Mouse (Mus musculus) G1E-ER4 (cell line): Measurements from ENCODE around the gene Olfr599. TPM values are rescaled to one million over a fixed set of nuclear protein-coding genes. Genes with fewer than 3 reads are reported as not detected.
"Not testable (repeated sequence)": the region's sequence is repeated elsewhere in the genome, so short reads cannot be mapped to it uniquely, and the experiment has no call there.

Experiments used
- GATA1 ChIP-seq: IDR thresholded peaks from one replicate; pipeline ENCODE4 v1.8.0; 2012; ENCODE audit warnings: low read length, inconsistent platforms
- polyA plus RNA-seq: library from polyadenylated mRNA; stranded (reverse); fragments of >175 nt; gene quantifications from 2 replicates; pipeline ENCODE4 v1.2.3, GENCODE M21; 2012

The Olfr599 gene
- polyA plus RNA-seq = not detected in 2 replicates

DNA sequence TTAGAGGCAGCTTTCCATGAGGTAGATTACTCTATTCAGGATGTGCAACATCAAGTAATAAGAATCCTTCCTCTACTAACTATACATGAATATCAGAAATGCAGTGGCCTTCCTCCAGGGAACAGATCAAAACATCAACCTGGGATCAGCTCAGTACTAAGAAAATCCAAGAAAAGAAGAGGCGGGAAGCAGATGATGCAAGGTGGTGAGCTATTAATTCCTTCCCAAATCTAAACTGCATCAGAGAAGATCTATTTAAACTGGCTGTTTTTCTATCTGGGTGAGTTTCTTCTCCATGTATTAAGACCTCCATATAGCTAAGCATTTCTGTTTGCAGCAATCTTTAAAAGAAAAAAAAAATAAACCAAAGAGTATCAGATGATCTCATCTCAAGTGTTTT, at the start of gene Olfr599:
Olfr599 (plus strand) TSS at position 301 of the 400 bp plus-strand sequence.
- TF ChIP-seq GATA1 = no peak

GRCm38 (mm10) chr7:103305348-103305747, 30.4 kb upstream of the Olfr599 start, which contains the start of gene Olfr596:
Gene Olfr596 (plus strand): TSS chr7:103305648.
- TF ChIP-seq GATA1 = not testable (repeated sequence)

DNA sequence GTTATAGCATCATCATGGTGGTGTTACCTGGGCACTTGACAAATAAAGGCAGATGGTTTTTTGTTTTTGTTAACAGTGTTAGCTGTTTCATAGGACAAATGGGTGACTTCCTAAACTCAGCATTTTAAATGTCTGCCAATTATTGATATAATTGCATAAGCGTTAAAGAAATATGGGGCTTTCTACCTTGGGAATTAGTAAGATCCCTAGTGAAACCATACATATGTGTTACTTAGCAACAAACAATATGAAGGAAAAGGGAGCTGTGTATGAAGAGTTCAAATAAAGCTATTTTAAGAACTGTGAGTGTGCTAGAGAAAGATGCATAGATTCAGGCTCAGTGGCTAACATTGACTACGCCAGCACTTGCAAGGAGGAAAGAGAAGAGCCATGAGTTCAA, 19.7 kb upstream of the Olfr599 start, which contains the start of gene Olfr597:
Olfr597 (plus strand) TSS at position 301 of the 400 bp plus-strand sequence.
- TF ChIP-seq GATA1 = not testable (repeated sequence)

DNA sequence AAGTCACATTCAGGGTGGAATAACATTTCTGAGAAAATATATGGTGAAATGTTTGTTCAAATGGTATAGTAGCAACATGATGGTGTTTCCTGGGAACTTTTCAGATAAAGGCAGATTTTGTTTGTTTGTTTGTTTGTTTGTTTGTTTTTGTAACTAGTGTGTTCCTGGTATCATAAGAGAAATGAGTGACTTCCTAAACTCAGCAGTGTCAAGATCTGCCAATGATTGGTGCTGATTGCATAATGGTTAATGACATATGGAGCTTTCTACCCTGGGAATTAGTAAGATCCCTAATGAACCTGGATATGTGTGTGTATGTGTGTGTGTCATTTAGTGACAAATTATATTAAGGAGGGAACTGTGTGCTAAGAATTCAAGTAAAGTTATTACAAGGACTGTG, 12.4 kb upstream of the Olfr599 start, which contains the start of gene Olfr598:
Olfr598 (plus strand) TSS at position 301 of the 400 bp plus-strand sequence.
- TF ChIP-seq GATA1 = no peak

- no peak for TF ChIP-seq GATA1
Measured at GRCm38 (mm10) chr7:103349569-103349968, 13.9 kb downstream of the Olfr599 start, which contains the start of gene Olfr600. Gene Olfr600 (minus strand): TSS chr7:103349669.

GRCm38 (mm10) chr7:103362555-103362954, 26.8 kb downstream of the Olfr599 start, which contains the start of gene Olfr601:
Gene Olfr601 (minus strand): TSS chr7:103362655.
- no peak for TF ChIP-seq GATA1

DNA sequence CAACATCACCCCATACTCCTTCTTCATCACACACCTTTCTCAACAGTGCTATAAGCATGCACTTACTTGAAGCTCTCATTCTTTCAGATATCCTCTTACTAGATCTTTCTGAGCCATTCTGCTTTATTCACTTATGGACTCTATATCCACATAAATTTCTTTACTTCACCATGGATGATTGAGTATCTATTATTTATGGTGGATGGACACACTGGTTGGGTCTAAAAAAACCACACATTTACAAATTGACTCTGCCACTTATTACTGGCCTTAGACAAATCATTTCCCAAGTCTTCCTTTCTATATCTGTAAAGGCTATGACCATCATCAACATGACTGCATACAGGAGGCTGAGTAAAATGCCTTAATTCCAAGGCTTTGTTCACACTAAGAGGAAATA, 50.4 kb downstream of the Olfr599 start, which contains the start of gene Olfr603:
Olfr603 (minus strand) TSS at position 101 of the 400 bp plus-strand sequence.
- TF ChIP-seq GATA1 = no peak

Other genes with a start within 250 kb of the Olfr599 start
- not detected in 2 replicates for gene Olfr585, start 238.2 kb upstream of the Olfr599 start, polyA plus RNA-seq
- not detected in 2 replicates for gene Olfr586, start 210.3 kb upstream of the Olfr599 start, polyA plus RNA-seq
- not detected in 2 replicates for gene Olfr588-ps1, start 195.0 kb upstream of the Olfr599 start, polyA plus RNA-seq
- not detected in 2 replicates for gene Olfr589, start 179.6 kb upstream of the Olfr599 start, polyA plus RNA-seq
- gene Olfr591, start 157.6 kb upstream of the Olfr599 start, polyA plus RNA-seq = not detected in 2 replicates
- not detected in 2 replicates for gene Olfr592, start 151.1 kb upstream of the Olfr599 start, polyA plus RNA-seq
- gene Olfr593, start 124.1 kb upstream of the Olfr599 start, polyA plus RNA-seq = not detected in 2 replicates
- not detected in 2 replicates for gene Olfr594, start 118.9 kb upstream of the Olfr599 start, polyA plus RNA-seq
- not detected in 2 replicates for gene Usp17ld, start 83.4 kb upstream of the Olfr599 start, polyA plus RNA-seq
- not detected in 2 replicates for gene Olfr596, start 30.3 kb upstream of the Olfr599 start, polyA plus RNA-seq
- gene Olfr597, start 19.6 kb upstream of the Olfr599 start, polyA plus RNA-seq = not detected in 2 replicates
- not detected in 2 replicates for gene Olfr598, start 12.3 kb upstream of the Olfr599 start, polyA plus RNA-seq
- not detected in 2 replicates for gene Olfr600, start 13.8 kb downstream of the Olfr599 start, polyA plus RNA-seq
- not detected in 2 replicates for gene Olfr601, start 26.7 kb downstream of the Olfr599 start, polyA plus RNA-seq
- gene Olfr603, start 50.3 kb downstream of the Olfr599 start, polyA plus RNA-seq = not detected in 2 replicates
- gene Usp17lc, start 79.2 kb downstream of the Olfr599 start, polyA plus RNA-seq = not detected in 2 replicates
- not detected in 2 replicates for gene Olfr605, start 109.5 kb downstream of the Olfr599 start, polyA plus RNA-seq
- not detected in 2 replicates for gene Olfr606, start 113.1 kb downstream of the Olfr599 start, polyA plus RNA-seq
- not detected in 2 replicates for gene Olfr607, start 128.2 kb downstream of the Olfr599 start, polyA plus RNA-seq
- gene Olfr608, start 134.0 kb downstream of the Olfr599 start, polyA plus RNA-seq = not detected in 2 replicates
- gene Olfr609, start 162.1 kb downstream of the Olfr599 start, polyA plus RNA-seq = not detected in 2 replicates
- gene Olfr610, start 176.2 kb downstream of the Olfr599 start, polyA plus RNA-seq = not detected in 2 replicates
- not detected in 2 replicates for gene Olfr611, start 184.9 kb downstream of the Olfr599 start, polyA plus RNA-seq
- not detected in 2 replicates for gene Olfr612, start 206.8 kb downstream of the Olfr599 start, polyA plus RNA-seq
- not detected in 2 replicates for gene Olfr613, start 212.2 kb downstream of the Olfr599 start, polyA plus RNA-seq
- not detected in 2 replicates for gene Olfr615, start 220.2 kb downstream of the Olfr599 start, polyA plus RNA-seq
- gene Olfr616, start 233.2 kb downstream of the Olfr599 start, polyA plus RNA-seq = not detected in 2 replicates
- not detected in 2 replicates for gene Olfr617, start 237.1 kb downstream of the Olfr599 start, polyA plus RNA-seq